Mouse (Mus musculus) limb, embryonic 14.5 days (tissue): ENCODE data around the gene Cxcr4. TPM values are rescaled to one million over a fixed set of nuclear protein-coding genes. Genes with fewer than 3 reads are reported as not detected.
A peak's percentile ranks its signal among the peaks of the same experiment; 100 is the strongest.

Experiments used
- ATAC-seq: fragments of 200-750 bp; cut with Nextera tagmentation; 2 replicates; pipeline ENCODE4 v1.8.0; 2017; ENCODE audit warnings: low read depth, moderate number of reproducible peaks, moderate TSS enrichment; ENCODE audit not compliant: low FRiP score
- DNase-seq: peaks from one replicate; pipeline ENCODE4 v3.0.0-alpha.2; 2015; ENCODE audit warnings: low spot score
- H3K27ac ChIP-seq: fragments of 300-500 bp; sonication (generic); replicated peaks from 2 replicates; pipeline ENCODE4 v1.5.1; 2014; ENCODE audit warnings: low read depth, mild to moderate bottlenecking, low read length, moderate library complexity, mixed read lengths
- H3K27me3 ChIP-seq: fragments of 300-500 bp; sonication (generic); 2 replicates; pipeline ENCODE4 v1.6.1; 2014; ENCODE audit warnings: low read length, mixed read lengths; ENCODE audit not compliant: control insufficient read depth, insufficient read depth
- H3K36me3 ChIP-seq: fragments of 300-500 bp; sonication (generic); 2 replicates; pipeline ENCODE4 v1.6.1; 2014; ENCODE audit warnings: mild to moderate bottlenecking, low read length, moderate library complexity, mixed read lengths; ENCODE audit not compliant: control insufficient read depth, insufficient read depth
- H3K4me1 ChIP-seq: fragments of 300-500 bp; sonication (generic); 2 replicates; pipeline ENCODE4 v1.6.1; 2014; ENCODE audit warnings: antibody characterized with exemption, low read length, mixed read lengths; ENCODE audit not compliant: control insufficient read depth, insufficient read depth
- H3K4me2 ChIP-seq: fragments of 300-500 bp; sonication (generic); replicated peaks from 2 replicates; pipeline ENCODE4 v1.6.1; 2014; ENCODE audit warnings: low read depth, mild to moderate bottlenecking, low read length, moderate library complexity; ENCODE audit not compliant: severe bottlenecking
- H3K4me3 ChIP-seq: fragments of 300-500 bp; sonication (generic); replicated peaks from 2 replicates; pipeline ENCODE4 v1.5.1; 2014; ENCODE audit warnings: low read length
- H3K9ac ChIP-seq: fragments of 300-500 bp; sonication (generic); 2 replicates; pipeline ENCODE4 v1.6.1; 2014; ENCODE audit warnings: mild to moderate bottlenecking, low read depth, low read length, moderate library complexity; ENCODE audit not compliant: severe bottlenecking
- H3K9me3 ChIP-seq: fragments of 300-500 bp; sonication (generic); 2 replicates; pipeline ENCODE4 v1.6.1; 2016; ENCODE audit warnings: low read length; ENCODE audit not compliant: control insufficient read depth
- POLR2A ChIP-seq: fragments of 200-500 bp; IDR thresholded peaks from 2 replicates; pipeline ENCODE4 v1.8.0; 2012; ENCODE audit warnings: inconsistent platforms, mild to moderate bottlenecking, moderate library complexity, borderline replicate concordance; ENCODE audit not compliant: insufficient read depth, insufficient read length; ENCODE audit errors: extremely low read depth
- WGBS: fragments of 180-500 bp; shearing (Covaris S2); extraction: QIAGEN DNeasy Blood & Tissue Kit; methylation state at CpG from one replicate; pipeline ENCODE4 v1.1.7; 2014; 5-methylcytosine and 5-hydroxymethylcytosine counted together
- polyA plus RNA-seq, 2 experiments: library from polyadenylated mRNA; depleted of rRNA in 1 of 2; stranded (reverse) in 1 of 2; unstranded in 1 of 2; fragments of >200 nt; fragmentation: Nextera tagmentation in 1 of 2; extraction: Ambion mirVana in 1 of 2; gene quantifications; 2 replicates each; pipeline versions ENCODE4 v1.2.1 to v1.2.3; 2012 to 2014

The Cxcr4 gene
- 28.6 and 37.5 TPM in 2 replicates for polyA plus RNA-seq (2012; rRNA removed)
- polyA plus RNA-seq (2014; fragmentation: Nextera tagmentation; extraction: Ambion mirVana) = 2.9 and 3.6 TPM in 2 replicates

DNA sequence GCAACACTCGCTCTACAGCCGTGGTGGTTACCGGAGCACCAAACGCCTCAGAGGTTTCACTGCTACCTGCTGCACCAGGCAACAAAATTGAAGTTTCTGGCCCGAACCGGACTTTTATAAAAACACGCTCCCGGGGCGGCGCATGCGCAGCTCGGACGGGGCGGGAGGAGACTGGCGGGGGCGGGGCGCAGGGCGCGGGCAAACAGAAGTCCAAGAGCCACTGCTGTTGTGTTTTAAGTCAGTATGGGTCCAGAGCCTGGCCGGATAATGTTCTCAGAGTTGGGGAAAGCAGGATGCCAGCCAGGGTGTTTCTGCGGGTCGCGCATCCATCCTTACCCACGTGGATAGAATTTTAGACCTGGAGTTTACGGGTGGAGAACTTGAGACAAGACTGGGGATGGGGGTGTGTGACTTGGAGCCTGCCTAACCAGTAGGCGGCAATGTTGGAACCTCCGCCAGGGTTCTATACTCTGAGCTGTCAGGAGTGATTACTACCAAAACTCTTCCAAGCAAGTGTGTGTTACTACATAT lies at the start of gene Cxcr4:
Cxcr4 (minus strand) TSS at position 83 of the 531 bp plus-strand sequence.
- H3K4me1 ChIP-seq = peaks cover 19% of the 10 kb centered on the region; the same call in 1 of the 2 replicates
- H3K9ac ChIP-seq = peak within 1 kb of the TSS; percentile 44
- under 1% methylated on average over 27 of the region's 27 CpGs for WGBS
- ATAC-seq = peak; percentile 73
- no peak within 1 kb of the TSS for H3K27ac ChIP-seq
- 0 out of 2 replicates have a peak, but pooled peaks have one; percentile 23 for TF ChIP-seq POLR2A
- DNase-seq = peak; percentile 73
- H3K27me3 ChIP-seq = peaks cover 33% of the 10 kb centered on the region
- no peaks in the 10 kb centered on the region for H3K36me3 ChIP-seq
- H3K9me3 ChIP-seq = no peaks in the 10 kb centered on the region
- peak within 1 kb of the TSS; percentile 86 for H3K4me2 ChIP-seq
- H3K4me3 ChIP-seq = peak within 1 kb of the TSS; percentile 52

DNA sequence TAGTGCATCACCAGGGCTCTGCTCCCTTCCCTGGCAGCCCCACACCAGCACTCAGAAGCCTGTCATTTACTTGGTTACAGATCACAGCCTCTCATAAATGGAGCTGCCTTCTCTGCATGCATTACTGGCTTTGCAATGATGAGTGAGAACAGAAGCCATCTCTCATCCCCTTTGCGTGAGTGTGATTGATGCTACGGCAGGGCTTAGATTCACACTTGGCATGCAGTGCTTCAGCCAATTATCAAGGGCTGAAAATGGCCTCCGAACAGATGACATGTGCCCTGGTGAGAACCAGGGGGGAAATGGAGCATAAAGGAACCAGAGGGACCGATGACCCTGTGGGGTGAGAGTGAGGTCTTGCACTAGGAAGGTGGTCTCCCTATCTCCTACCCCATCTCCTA lies 47.6 kb upstream of the Cxcr4 start:
- 30% methylated on average over 4 of the region's 4 CpGs for WGBS
- no peak overlapping the region for H3K9ac ChIP-seq
- H3K4me2 ChIP-seq = no peak overlapping the region
- no peaks in the 10 kb centered on the region for H3K27me3 ChIP-seq
- no peak for ATAC-seq
- no peak overlapping the region for H3K4me3 ChIP-seq
- no peaks in the 10 kb centered on the region for H3K36me3 ChIP-seq
- TF ChIP-seq POLR2A = no peak
- 0 out of 2 replicates have a peak, but pooled peaks cover 8% of the 10 kb centered on the region for H3K4me1 ChIP-seq
- no peak overlapping the region for H3K27ac ChIP-seq
- no peak for DNase-seq
- H3K9me3 ChIP-seq = no peaks in the 10 kb centered on the region

DNA sequence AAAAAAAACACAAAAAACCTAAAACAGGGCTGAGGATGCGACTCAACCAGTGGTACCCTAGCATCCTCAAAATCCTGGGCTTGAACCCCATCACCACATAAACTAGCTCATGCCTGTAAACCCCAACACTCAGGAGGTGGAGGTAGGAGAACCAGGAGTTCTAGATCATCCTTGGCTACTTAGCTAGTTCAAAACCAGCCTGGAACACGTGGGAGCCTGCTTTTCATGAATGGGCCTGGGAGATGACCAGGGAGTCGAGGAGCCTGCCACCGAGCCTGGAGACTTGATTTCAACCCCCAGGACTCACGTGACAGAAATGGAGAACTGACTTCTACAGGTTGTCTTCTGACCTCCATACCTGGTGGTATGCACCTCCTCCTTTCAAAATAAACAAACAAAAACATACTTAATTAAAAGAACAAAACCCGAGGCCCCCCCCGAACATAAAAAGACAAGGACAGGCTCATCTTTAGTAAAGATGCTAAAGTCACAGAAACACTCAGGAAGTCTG lies 45.2 kb upstream of the Cxcr4 start:
- no peak for TF ChIP-seq POLR2A
- Histone ChIP-seq H3K9me3 (no peaks in the 10 kb centered on the region), H3K4me1 (no peaks in the 10 kb centered on the region), H3K4me3 (no peak overlapping the region), H3K4me2 (no peak overlapping the region), H3K36me3 (no peaks in the 10 kb centered on the region), H3K27ac (no peak overlapping the region), H3K9ac (no peak overlapping the region), H3K27me3 (no peaks in the 10 kb centered on the region)
- no peak for ATAC-seq
- 87% methylated on average over 7 of the region's 7 CpGs for WGBS
- DNase-seq = no peak

DNA sequence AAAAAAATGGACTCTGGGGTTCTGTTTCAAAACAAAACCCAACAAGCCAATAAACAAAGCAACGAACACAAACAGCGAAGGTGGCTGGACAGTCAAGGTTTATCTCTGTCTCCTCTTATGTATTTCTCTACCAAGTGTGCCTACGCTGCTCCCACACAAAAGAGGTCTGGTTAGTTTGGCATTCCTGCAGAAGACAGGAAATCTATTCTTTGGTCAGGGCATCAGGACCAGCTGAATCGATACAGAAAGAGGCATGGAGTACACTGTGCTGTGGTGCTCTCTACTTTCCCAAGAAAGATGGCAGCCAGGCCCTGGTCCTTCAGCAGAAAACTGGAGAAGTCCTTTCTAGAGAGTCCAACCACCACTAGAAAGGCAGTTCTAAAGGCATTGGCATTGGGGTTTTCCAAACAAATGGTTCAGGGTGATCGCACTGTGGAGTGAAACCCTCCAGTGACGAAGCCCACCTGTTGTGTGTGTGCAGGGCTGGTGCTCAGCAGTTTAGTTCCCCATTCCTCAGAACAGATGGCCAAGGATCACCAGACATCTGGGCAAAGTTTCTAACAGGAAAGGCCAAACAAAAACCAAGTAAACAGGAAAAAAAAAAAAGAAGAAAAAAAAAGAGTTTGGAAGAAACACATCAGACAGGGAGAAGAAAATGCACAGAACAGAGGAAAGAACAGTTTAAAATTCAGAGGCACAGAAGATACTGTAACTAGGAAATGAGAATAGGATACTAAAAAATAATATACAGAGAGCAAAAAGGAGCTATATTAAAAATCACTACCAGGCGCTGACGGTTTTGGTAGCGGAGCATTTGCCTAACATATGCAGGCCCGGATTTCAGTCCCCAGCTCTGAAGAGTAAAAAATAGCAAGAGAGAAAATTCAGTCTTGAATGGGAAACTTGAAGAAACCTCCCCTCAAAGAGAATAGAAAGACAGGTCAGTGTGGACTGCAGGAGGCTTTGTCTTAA lies 44.5 kb upstream of the Cxcr4 start:
- TF ChIP-seq POLR2A = no peak
- Histone ChIP-seq H3K9me3 (no peaks in the 10 kb centered on the region), H3K4me3 (no peak overlapping the region), H3K27ac (no peak overlapping the region), H3K27me3 (no peaks in the 10 kb centered on the region), H3K4me1 (no peaks in the 10 kb centered on the region), H3K4me2 (no peak overlapping the region), H3K9ac (no peak overlapping the region), H3K36me3 (no peaks in the 10 kb centered on the region)
- ATAC-seq = no peak
- peak; percentile 34 for DNase-seq
- 82% methylated on average over 10 of the region's 10 CpGs for WGBS

DNA sequence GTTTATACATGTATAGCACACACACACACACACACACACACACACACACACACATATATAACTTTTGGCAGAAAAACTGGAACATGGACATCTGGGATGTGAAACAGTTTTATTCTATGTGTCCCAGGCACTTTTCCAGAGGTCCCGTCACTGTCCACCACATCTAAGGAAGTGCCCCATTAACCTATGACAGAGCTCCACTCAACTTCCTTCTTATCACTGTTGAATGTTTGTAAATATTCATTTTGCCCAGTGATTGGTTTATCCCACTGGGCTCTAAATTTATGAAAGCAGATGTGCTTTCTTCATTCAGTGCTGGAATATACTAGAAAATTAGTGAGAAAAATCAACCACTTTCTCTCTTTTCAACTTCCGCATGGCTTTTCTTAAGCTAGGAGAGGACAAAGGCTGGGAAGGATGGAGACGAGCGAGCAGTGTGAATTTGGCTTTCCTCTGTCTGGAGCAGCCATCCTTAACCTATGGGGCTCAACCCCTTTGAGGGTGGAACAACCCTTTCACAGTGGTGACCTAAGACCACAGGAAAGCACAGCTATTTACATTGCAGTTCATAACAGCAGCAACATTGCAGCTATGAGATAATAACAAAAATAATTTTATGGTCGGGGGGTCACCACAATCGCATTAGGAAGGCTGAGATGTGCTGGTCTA lies 41.8 kb upstream of the Cxcr4 start:
- no peak overlapping the region for H3K4me2 ChIP-seq
- no peaks in the 10 kb centered on the region for H3K27me3 ChIP-seq
- H3K4me3 ChIP-seq = no peak overlapping the region
- no peak overlapping the region for H3K27ac ChIP-seq
- H3K4me1 ChIP-seq = no peaks in the 10 kb centered on the region
- 81% methylated on average over 6 of the region's 6 CpGs for WGBS
- no peak overlapping the region for H3K9ac ChIP-seq
- H3K36me3 ChIP-seq = no peaks in the 10 kb centered on the region
- TF ChIP-seq POLR2A = no peak
- DNase-seq (no peak), ATAC-seq (no peak)
- no peaks in the 10 kb centered on the region for H3K9me3 ChIP-seq
